Mouse (Mus musculus) kidney, adult 18-20 months (tissue): ENCODE measurements around the gene St6galnac3.

Experiments
- DNase-seq: peaks from one replicate; pipeline ENCODE4 v3.0.0; 2021

Gene St6galnac3

GRCm38 (mm10) chr3:153456227-153456626, 268.7 kb downstream of the St6galnac3 start:
- no peak for DNase-seq

- no peak for DNase-seq
Observed at GRCm38 (mm10) chr3:153453127-153454049, 271.6 kb downstream of the St6galnac3 start.

GRCm38 (mm10) chr3:153452299-153452996, 272.5 kb downstream of the St6galnac3 start:
- no peak for DNase-seq

GRCm38 (mm10) chr3:153441329-153441728, 283.6 kb downstream of the St6galnac3 start:
- DNase-seq: no peak

GRCm38 (mm10) chr3:153436076-153437021, 288.6 kb downstream of the St6galnac3 start:
- DNase-seq: no peak

GRCm38 (mm10) chr3:153433010-153433409, 292.0 kb downstream of the St6galnac3 start:
- no peak for DNase-seq

- DNase-seq: no peak
Observed at GRCm38 (mm10) chr3:153432053-153432816, 292.7 kb downstream of the St6galnac3 start.

- no peak for DNase-seq
Observed at GRCm38 (mm10) chr3:153429840-153430239, 295.1 kb downstream of the St6galnac3 start.

- DNase-seq: no peak
Observed at GRCm38 (mm10) chr3:153421918-153422290, 303.1 kb downstream of the St6galnac3 start.

GRCm38 (mm10) chr3:153421060-153421917, 303.7 kb downstream of the St6galnac3 start:
- no peak for DNase-seq

GRCm38 (mm10) chr3:153419331-153419730, 305.6 kb downstream of the St6galnac3 start:
- DNase-seq: peak; percentile 12

- no peak for DNase-seq
Observed at GRCm38 (mm10) chr3:153417001-153417400, 308.0 kb downstream of the St6galnac3 start.

- no peak for DNase-seq
Observed at GRCm38 (mm10) chr3:153416383-153416782, 308.6 kb downstream of the St6galnac3 start.

- no peak for DNase-seq
Observed at GRCm38 (mm10) chr3:153414132-153414531, 310.8 kb downstream of the St6galnac3 start.

- DNase-seq: no peak
Observed at GRCm38 (mm10) chr3:153409286-153409685, 315.7 kb downstream of the St6galnac3 start.

- no peak for DNase-seq
Observed at GRCm38 (mm10) chr3:153408361-153408760, 316.6 kb downstream of the St6galnac3 start.

GRCm38 (mm10) chr3:153407698-153408097, 317.3 kb downstream of the St6galnac3 start:
- DNase-seq: no peak

GRCm38 (mm10) chr3:153406858-153407257, 318.1 kb downstream of the St6galnac3 start:
- DNase-seq: no peak

- no peak for DNase-seq
Observed at GRCm38 (mm10) chr3:153406220-153406619, 318.8 kb downstream of the St6galnac3 start.

- no peak for DNase-seq
Observed at GRCm38 (mm10) chr3:153405643-153406042, 319.3 kb downstream of the St6galnac3 start.

GRCm38 (mm10) chr3:153400259-153400658, 324.7 kb downstream of the St6galnac3 start:
- DNase-seq: no peak
